Mouse (Mus musculus) limb, embryonic 13.5 days (tissue): ENCODE measurements around the gene Rap1a. TPM values are rescaled to one million over a fixed set of nuclear protein-coding genes. Genes with fewer than 3 reads are reported as not detected.

ENCODE experiments used
- ATAC-seq: fragments of 200-750 bp; cut with Nextera tagmentation; 2 replicates; pipeline ENCODE4 v1.8.0; 2017; ENCODE audit warnings: low read depth, moderate number of reproducible peaks, moderate TSS enrichment; ENCODE audit not compliant: low FRiP score
- H3K27ac ChIP-seq: fragments of 300-500 bp; sonication (generic); 2 replicates; pipeline ENCODE4 v1.5.1; 2015; ENCODE audit warnings: inconsistent platforms, mild to moderate bottlenecking, moderate library complexity
- H3K27me3 ChIP-seq: fragments of 300-500 bp; sonication (generic); 2 replicates; pipeline ENCODE4 v1.6.1; 2015; ENCODE audit warnings: mild to moderate bottlenecking, inconsistent platforms
- H3K36me3 ChIP-seq: fragments of 300-500 bp; sonication (generic); 2 replicates; pipeline ENCODE4 v1.6.1; 2015; ENCODE audit warnings: inconsistent platforms, mild to moderate bottlenecking, moderate library complexity
- H3K4me1 ChIP-seq: fragments of 300-500 bp; sonication (generic); 2 replicates; pipeline ENCODE4 v1.6.1; 2015; ENCODE audit warnings: inconsistent platforms
- H3K4me2 ChIP-seq: fragments of 300-500 bp; sonication (generic); replicated peaks from 2 replicates; pipeline ENCODE4 v1.6.1; 2015; ENCODE audit warnings: inconsistent platforms, mild to moderate bottlenecking, moderate library complexity
- H3K4me3 ChIP-seq: fragments of 300-500 bp; sonication (generic); 2 replicates; pipeline ENCODE4 v1.5.1; 2015; ENCODE audit warnings: moderate library complexity, mild to moderate bottlenecking, inconsistent platforms
- H3K9ac ChIP-seq: fragments of 300-500 bp; sonication (generic); 2 replicates; pipeline ENCODE4 v1.6.1; 2015; ENCODE audit warnings: mild to moderate bottlenecking, inconsistent platforms
- H3K9me3 ChIP-seq: fragments of 300-500 bp; sonication (generic); 2 replicates; pipeline ENCODE4 v1.6.1; 2016; ENCODE audit warnings: inconsistent platforms
- WGBS: fragments of 180-500 bp; shearing (Covaris S2); methylation state at CpG from one replicate; pipeline ENCODE4 v1.1.7; 2015; 5-methylcytosine and 5-hydroxymethylcytosine counted together
- polyA plus RNA-seq: library from polyadenylated mRNA; unstranded; fragments of >200 nt; fragmentation: Nextera tagmentation; extraction: Ambion mirVana; gene quantifications from 2 replicates; pipeline ENCODE4 v1.2.1, GENCODE M21; 2015

Gene Rap1a
- polyA plus RNA-seq = 95.5 and 98.4 TPM in 2 replicates

DNA sequence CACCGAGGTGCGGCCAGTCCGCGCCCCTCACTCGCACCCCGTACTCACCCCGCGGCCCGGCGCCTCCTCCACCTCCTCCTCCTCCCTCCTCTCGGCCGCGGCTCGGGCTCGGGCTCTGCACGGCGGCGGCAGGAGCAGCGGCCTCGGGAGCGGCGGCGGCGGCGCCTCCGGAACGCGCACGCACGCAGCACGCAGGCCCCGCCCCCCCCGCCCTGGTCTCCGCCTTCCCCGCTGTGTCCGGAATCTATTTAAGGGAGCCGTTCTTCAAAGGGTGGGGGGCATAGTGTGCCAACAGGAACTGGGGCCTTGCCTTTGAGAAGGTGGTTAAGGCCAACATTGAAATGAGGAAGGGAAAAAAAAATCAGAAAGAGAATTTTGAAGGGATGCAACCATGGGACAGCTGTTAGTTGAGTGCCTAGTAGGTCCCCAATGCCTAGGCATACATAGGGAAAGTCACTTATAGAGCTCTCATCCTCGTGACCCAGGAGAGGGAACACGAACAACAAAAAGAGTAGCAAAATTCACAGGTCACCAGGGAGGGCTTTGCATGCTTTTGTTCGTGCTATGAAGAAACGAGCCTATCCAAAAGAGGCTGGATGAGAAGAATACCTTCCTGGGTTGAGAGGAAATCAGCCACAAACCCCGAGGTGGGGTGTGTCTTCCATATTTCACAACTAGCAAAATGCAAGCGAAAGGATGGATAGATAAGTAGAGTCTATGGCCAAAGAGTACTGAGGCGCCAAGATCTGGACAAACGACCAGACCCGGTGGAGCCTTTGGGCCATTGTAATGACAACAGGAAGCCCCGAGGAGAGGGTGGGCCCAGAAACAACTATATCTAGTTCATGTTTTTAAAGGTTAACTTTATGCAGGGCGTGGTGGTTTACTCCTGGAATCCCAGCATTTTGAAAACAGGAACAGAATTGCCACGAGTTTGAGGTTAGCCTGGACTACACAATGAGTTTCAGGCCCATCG is at the start of gene Rap1a:
TSS of gene Rap1a (minus strand) at position 146 of the 976 bp plus-strand sequence.
- peak; percentile 90 for ATAC-seq
- no peaks in the 10 kb centered on the region for H3K36me3 ChIP-seq
- peak within 1 kb of the TSS; percentile 84 for H3K4me3 ChIP-seq
- no peaks in the 10 kb centered on the region for H3K9me3 ChIP-seq
- peaks cover 34% of the 10 kb centered on the region for H3K4me1 ChIP-seq
- H3K4me2 ChIP-seq = peak within 1 kb of the TSS; percentile 84
- peak within 1 kb of the TSS; percentile 96 for H3K9ac ChIP-seq
- WGBS = 20% methylated on average over 45 of the region's 50 CpGs
- H3K27ac ChIP-seq = peak within 1 kb of the TSS; percentile 82
- no peaks in the 10 kb centered on the region for H3K27me3 ChIP-seq

DNA sequence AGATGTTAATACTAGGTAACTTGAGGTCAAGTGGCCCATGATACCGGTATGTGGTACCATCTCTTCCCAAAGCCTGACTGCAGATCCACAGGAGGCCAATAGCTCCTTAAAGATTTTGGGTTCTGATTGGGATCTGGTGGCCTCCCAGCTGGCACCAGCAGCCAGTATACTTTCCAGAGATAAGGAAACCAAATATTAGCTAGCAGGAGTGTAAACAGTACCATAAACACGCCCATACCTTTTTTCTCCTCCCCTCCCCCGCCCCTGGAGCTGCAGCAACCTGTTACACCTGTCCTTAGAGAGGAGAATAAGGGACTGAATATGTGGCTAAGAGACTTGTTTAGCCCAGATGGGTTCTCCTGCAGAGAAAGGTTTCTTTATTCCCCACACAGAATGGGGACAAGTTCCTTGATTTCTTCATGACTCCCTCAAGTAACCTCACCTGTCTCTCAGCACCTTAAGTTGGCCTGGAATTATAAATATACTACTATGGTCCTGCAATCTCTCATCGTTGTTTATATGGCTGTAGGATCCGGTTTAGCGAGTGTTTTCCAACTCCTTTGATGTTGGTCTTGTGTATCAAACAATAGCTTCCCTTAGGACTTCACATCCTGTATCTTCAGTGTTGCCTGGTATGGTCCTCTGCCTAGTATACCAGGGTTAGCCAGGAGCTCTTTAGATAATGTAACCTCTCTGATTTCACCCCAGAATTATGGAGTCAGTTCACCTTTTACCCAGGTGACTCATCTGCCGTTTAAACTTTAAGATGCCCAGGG is 45.3 kb upstream of the Rap1a start:
- Histone ChIP-seq H3K27me3 (no peaks in the 10 kb centered on the region), H3K9ac (no peak overlapping the region)
- WGBS = 58% methylated on average over 7 of the region's 7 CpGs

DNA sequence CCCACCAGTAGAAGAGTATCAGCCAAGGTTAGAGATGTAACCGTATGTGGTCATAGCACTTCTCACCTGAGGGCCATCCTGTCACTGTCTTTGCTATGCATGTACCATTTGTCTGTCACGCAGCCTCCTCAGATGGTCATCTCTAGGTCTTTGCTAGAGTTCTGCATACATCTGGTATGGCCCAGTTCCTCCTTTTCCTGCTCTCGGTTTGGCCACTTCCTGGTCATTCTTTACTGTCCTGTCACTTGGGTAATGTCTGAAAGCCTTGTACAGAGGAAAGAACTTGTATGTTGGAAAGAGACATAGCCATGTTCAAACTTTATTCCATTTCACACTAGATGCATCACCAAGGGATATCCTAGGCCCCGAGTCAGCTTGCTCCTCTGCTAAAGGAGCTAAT is 38.7 kb upstream of the Rap1a start:
- Histone ChIP-seq H3K9me3 (no peaks in the 10 kb centered on the region), H3K9ac (no peak overlapping the region), H3K4me1 (no peaks in the 10 kb centered on the region), H3K36me3 (no peaks in the 10 kb centered on the region), H3K4me3 (no peak overlapping the region), H3K27me3 (no peaks in the 10 kb centered on the region), H3K4me2 (no peak overlapping the region), H3K27ac (no peak overlapping the region)
- 88% methylated on average over 4 of the region's 4 CpGs for WGBS
- no peak for ATAC-seq

More for the DNA sequence above, 45.3 kb upstream of the Rap1a start:
- no peak overlapping the region for H3K27ac ChIP-seq
- H3K9me3 ChIP-seq = no peaks in the 10 kb centered on the region
- H3K4me1 ChIP-seq = peaks cover 8% of the 10 kb centered on the region
- no peak overlapping the region for H3K4me3 ChIP-seq
- H3K4me2 ChIP-seq = no peak overlapping the region
- no peak for ATAC-seq
- no peaks in the 10 kb centered on the region for H3K36me3 ChIP-seq

GRCm38 (mm10) chr3:105838655-105839054 is 37.5 kb upstream of the Rap1a start:
- Histone ChIP-seq H3K27me3 (no peaks in the 10 kb centered on the region), H3K9ac (no peak overlapping the region), H3K9me3 (no peaks in the 10 kb centered on the region), H3K4me2 (no peak overlapping the region), H3K4me3 (no peak overlapping the region), H3K4me1 (no peaks in the 10 kb centered on the region), H3K36me3 (no peaks in the 10 kb centered on the region), H3K27ac (no peak overlapping the region)
- ATAC-seq = no peak
- 76% methylated on average over 3 of the region's 3 CpGs for WGBS

DNA sequence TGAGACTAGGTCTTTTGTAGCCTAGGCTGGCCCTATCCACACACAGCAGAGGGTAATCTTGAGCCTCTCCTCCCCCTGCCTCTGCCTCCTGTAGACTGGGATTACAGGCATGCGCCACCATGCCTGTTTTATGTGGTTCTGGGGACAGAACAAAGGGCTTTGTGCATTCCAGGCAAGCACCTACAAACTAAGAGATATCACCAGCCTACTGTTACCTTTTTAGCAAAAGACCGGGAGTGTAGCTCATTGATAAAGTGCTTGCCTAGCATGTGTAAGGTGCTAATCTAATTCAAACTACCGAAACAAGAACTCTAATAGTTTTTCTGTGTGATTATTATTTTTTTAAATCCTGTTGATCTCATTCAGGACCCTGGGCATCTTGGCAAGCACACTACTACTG is 35.7 kb upstream of the Rap1a start:
- 87% methylated on average over 3 of the region's 3 CpGs for WGBS
- ATAC-seq = no peak

DNA sequence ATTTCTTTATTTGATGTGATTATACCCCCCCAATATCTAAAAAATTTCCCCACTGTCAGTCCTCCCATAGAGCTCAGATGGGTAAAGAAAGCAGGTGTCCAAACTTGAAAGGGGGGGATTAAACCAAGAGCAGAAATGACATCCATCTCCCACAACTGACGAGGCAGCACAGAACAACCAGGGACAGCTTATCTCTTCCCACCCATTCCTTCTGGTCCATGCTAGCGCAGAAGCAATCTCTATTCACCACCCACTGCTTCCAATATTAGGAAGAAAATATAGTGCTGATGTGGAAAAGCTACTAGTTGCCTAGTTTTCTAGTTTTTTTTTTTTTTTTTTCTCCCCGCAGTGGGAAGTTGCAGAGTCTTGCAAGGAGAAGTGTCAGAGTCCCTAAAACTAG is 34.7 kb upstream of the Rap1a start:
- no peak overlapping the region for H3K27ac ChIP-seq
- WGBS = 78% methylated on average over 3 of the region's 3 CpGs
- no peaks in the 10 kb centered on the region for H3K27me3 ChIP-seq

More for the DNA sequence above, 35.7 kb upstream of the Rap1a start:
- H3K4me3 ChIP-seq = no peak overlapping the region
- no peaks in the 10 kb centered on the region for H3K36me3 ChIP-seq
- no peak overlapping the region for H3K27ac ChIP-seq
- H3K9me3 ChIP-seq = no peaks in the 10 kb centered on the region
- H3K4me1 ChIP-seq = no peaks in the 10 kb centered on the region
- no peak overlapping the region for H3K4me2 ChIP-seq
- H3K9ac ChIP-seq = no peak overlapping the region
- H3K27me3 ChIP-seq = no peaks in the 10 kb centered on the region

GRCm38 (mm10) chr3:105831584-105831983 is 30.4 kb upstream of the Rap1a start:
- WGBS = 92% methylated on average over 3 of the region's 3 CpGs
- ATAC-seq = no peak
- Histone ChIP-seq H3K27ac (no peak overlapping the region), H3K36me3 (no peaks in the 10 kb centered on the region), H3K27me3 (no peaks in the 10 kb centered on the region), H3K4me3 (no peak overlapping the region), H3K9me3 (no peaks in the 10 kb centered on the region), H3K9ac (no peak overlapping the region), H3K4me2 (no peak overlapping the region), H3K4me1 (no peaks in the 10 kb centered on the region)

More for the DNA sequence above, 34.7 kb upstream of the Rap1a start:
- no peak overlapping the region for H3K9ac ChIP-seq
- H3K4me1 ChIP-seq = no peaks in the 10 kb centered on the region
- H3K9me3 ChIP-seq = no peaks in the 10 kb centered on the region
- no peak overlapping the region for H3K4me3 ChIP-seq
- no peaks in the 10 kb centered on the region for H3K36me3 ChIP-seq
- ATAC-seq = no peak
- no peak overlapping the region for H3K4me2 ChIP-seq

- Histone ChIP-seq H3K27me3 (no peaks in the 10 kb centered on the region), H3K9ac (no peak overlapping the region), H3K9me3 (no peaks in the 10 kb centered on the region), H3K4me2 (no peak overlapping the region), H3K27ac (no peak overlapping the region), H3K4me3 (no peak overlapping the region), H3K36me3 (no peaks in the 10 kb centered on the region), H3K4me1 (no peaks in the 10 kb centered on the region)
- 66% methylated on average over 7 of the region's 7 CpGs for WGBS
- ATAC-seq = no peak
These were observed 24.5 kb upstream of the Rap1a start for GRCm38 (mm10) chr3:105825501-105826161.

- no peak overlapping the region for H3K4me2 ChIP-seq
- no peak overlapping the region for H3K4me3 ChIP-seq
- no peak for ATAC-seq
- no peak overlapping the region for H3K27ac ChIP-seq
- H3K9me3 ChIP-seq = no peaks in the 10 kb centered on the region
- no peaks in the 10 kb centered on the region for H3K4me1 ChIP-seq
- 57% methylated on average over 2 of the region's 2 CpGs for WGBS
- no peaks in the 10 kb centered on the region for H3K27me3 ChIP-seq
- no peak overlapping the region for H3K9ac ChIP-seq
- no peaks in the 10 kb centered on the region for H3K36me3 ChIP-seq
These were observed 23.6 kb upstream of the Rap1a start for GRCm38 (mm10) chr3:105824704-105825103.

GRCm38 (mm10) chr3:105824103-105824502 is 23.0 kb upstream of the Rap1a start:
- Histone ChIP-seq H3K4me2 (no peak overlapping the region), H3K27ac (no peak overlapping the region), H3K36me3 (no peaks in the 10 kb centered on the region), H3K9ac (no peak overlapping the region), H3K4me3 (no peak overlapping the region), H3K27me3 (no peaks in the 10 kb centered on the region), H3K4me1 (no peaks in the 10 kb centered on the region), H3K9me3 (no peaks in the 10 kb centered on the region)
- 52% methylated on average over 5 of the region's 5 CpGs for WGBS
- ATAC-seq = no peak

GRCm38 (mm10) chr3:105823609-105824008 is 22.5 kb upstream of the Rap1a start:
- H3K4me1 ChIP-seq = no peaks in the 10 kb centered on the region
- no peak overlapping the region for H3K27ac ChIP-seq
- no peak overlapping the region for H3K4me2 ChIP-seq
- no peaks in the 10 kb centered on the region for H3K27me3 ChIP-seq
- H3K36me3 ChIP-seq = no peaks in the 10 kb centered on the region
- H3K9ac ChIP-seq = no peak overlapping the region
- ATAC-seq = no peak
- no peaks in the 10 kb centered on the region for H3K9me3 ChIP-seq
- no peak overlapping the region for H3K4me3 ChIP-seq

DNA sequence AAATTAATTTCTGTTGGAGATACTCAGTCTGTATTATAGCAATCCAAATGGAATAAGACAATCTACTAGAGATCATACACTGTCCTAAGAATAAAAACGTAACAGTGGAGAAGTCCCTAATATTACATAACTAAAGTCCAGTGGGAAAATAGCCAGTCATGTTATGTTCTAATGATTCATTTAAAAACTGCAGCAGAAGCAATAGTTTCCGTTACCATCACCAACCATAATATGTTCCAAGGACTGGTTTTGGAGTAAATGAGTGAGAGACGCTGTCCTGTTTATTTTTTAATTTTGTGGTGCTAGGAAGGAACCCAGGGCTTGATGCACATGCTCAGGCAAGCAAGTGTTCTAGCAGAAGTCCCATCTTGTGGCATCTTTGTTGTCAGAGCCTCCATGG is 20.4 kb upstream of the Rap1a start:
- Histone ChIP-seq H3K9me3 (no peaks in the 10 kb centered on the region), H3K27me3 (no peaks in the 10 kb centered on the region), H3K4me3 (no peak overlapping the region), H3K4me1 (no peaks in the 10 kb centered on the region), H3K36me3 (no peaks in the 10 kb centered on the region), H3K4me2 (no peak overlapping the region), H3K27ac (no peak overlapping the region), H3K9ac (no peak overlapping the region)
- no peak for ATAC-seq
- WGBS = 89% methylated on average over 3 of the region's 3 CpGs
